Mouse (Mus musculus) hindbrain, embryonic 10.5 days (tissue): ENCODE results near the gene Tuba4a. TPM values are rescaled to one million over a fixed set of nuclear protein-coding genes. Genes with fewer than 3 reads are reported as not detected.
"Not testable (repeated sequence)": the region's sequence is repeated elsewhere in the genome, so short reads cannot be mapped to it uniquely, and the experiment has no call there.

Source experiments
- DNase-seq: peaks from one replicate; pipeline ENCODE4 v3.0.0-alpha.2; 2017; ENCODE audit warnings: low spot score
- H3K27ac ChIP-seq: fragments of 300-500 bp; sonication (generic); 2 replicates; pipeline ENCODE4 v1.5.1; 2016; ENCODE audit warnings: mild to moderate bottlenecking, moderate library complexity
- H3K27me3 ChIP-seq: fragments of 300-500 bp; sonication (generic); 2 replicates; pipeline ENCODE4 v1.6.1; 2016; ENCODE audit warnings: mild to moderate bottlenecking; ENCODE audit not compliant: poor library complexity, insufficient read depth, severe bottlenecking
- H3K36me3 ChIP-seq: fragments of 300-500 bp; sonication (generic); 2 replicates; pipeline ENCODE4 v1.6.1; 2016; ENCODE audit warnings: mild to moderate bottlenecking, moderate library complexity
- H3K4me1 ChIP-seq: fragments of 300-500 bp; sonication (generic); replicated peaks from 2 replicates; pipeline ENCODE4 v1.6.1; 2016; ENCODE audit warnings: mild to moderate bottlenecking
- H3K4me3 ChIP-seq: fragments of 300-500 bp; sonication (generic); 2 replicates; pipeline ENCODE4 v1.5.1; 2016; ENCODE audit warnings: mild to moderate bottlenecking, moderate library complexity
- H3K9me3 ChIP-seq: fragments of 300-500 bp; sonication (generic); 2 replicates; pipeline ENCODE4 v1.6.1; 2016; ENCODE audit warnings: mild to moderate bottlenecking, moderate library complexity
- WGBS: fragments of 180-500 bp; shearing (Covaris S2); methylation state at CpG from one replicate; pipeline ENCODE4 v1.1.7; 2016; 5-methylcytosine and 5-hydroxymethylcytosine counted together
- polyA plus RNA-seq: library from polyadenylated mRNA; unstranded; fragments of >200 nt; fragmentation: Nextera tagmentation; extraction: Ambion mirVana; gene quantifications from 2 replicates; pipeline ENCODE4 v1.2.1, GENCODE M21; 2016

Gene Tuba4a
- polyA plus RNA-seq, 1 experiment from 2014 or later: 10.8 TPM

DNA sequence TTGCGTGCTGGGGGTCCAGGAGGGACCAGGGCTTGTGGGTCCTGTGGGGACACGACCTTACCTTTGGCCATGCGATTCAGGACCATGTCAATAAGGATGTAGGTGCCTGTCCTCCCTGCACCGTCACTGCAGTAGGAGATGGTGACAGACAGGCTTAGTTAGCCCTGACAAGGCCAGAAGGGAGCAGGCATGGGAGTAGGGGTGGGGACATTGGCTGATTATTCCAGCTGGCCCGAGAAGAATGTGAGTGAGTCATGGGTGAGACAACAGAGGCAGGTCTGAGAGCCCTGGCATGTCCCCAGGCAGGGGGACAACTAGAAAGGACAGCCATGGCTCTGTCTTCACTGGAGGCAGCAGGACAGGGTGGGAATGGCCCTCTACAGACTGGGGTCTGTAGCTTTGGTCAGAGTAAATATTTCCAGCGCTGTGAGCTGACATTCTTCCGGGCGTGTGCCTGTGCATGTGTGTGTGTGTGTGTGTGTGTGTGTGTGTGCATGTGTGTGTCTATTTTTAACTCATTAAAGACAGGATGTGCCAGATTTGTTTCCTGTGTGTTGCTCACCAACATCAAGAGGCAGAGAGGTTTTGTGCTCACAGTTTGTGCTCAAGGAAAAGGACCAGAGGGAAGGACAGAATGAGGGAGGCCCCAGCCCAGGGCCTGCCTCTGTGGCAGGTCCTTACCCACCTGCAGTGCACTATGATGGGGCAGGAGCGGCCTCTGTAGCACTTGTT lies 28.5 kb upstream of the Tuba4a start:
- H3K27me3 ChIP-seq: peaks cover 14% of the 10 kb centered on the region
- WGBS: 60% methylated on average over 9 of the region's 9 CpGs
- peaks cover 42% of the 10 kb centered on the region for H3K4me1 ChIP-seq
- H3K9me3 ChIP-seq: no peaks in the 10 kb centered on the region
- peak overlapping the region; percentile 67 for H3K27ac ChIP-seq
- H3K4me3 ChIP-seq: no peak overlapping the region
- H3K36me3 ChIP-seq: peaks cover 12% of the 10 kb centered on the region
- DNase-seq: no peak

GRCm38 (mm10) chr1:75247071-75247930 lies 27.6 kb upstream of the Tuba4a start:
- no peak for DNase-seq
- H3K27ac ChIP-seq: peak overlapping the region; percentile 62
- H3K4me1 ChIP-seq: peaks cover 42% of the 10 kb centered on the region
- no peak overlapping the region for H3K4me3 ChIP-seq
- no peaks in the 10 kb centered on the region for H3K9me3 ChIP-seq
- WGBS: 81% methylated on average over 16 of the region's 16 CpGs
- H3K36me3 ChIP-seq: peaks cover 13% of the 10 kb centered on the region
- H3K27me3 ChIP-seq: peaks cover 4% of the 10 kb centered on the region

DNA sequence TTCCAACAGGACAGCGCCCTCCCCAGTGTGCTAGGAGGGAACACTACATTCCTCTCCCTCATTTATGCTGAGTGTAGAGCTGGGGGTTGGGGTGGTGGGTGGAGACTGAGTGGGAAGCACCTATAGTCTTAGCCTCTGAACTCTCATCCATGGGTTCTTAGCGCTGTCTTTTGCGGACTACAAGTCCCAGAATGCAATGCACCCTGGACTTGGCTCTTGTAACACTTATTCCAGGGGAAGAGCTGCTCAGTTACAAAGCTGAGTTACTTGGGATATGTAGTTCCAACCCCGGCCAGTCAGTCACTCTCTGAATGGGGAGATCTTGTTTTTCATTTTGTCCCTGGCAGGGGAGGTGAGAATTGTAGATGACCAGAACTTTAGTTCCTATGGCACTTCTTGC lies 25.2 kb upstream of the Tuba4a start:
- Histone ChIP-seq H3K9me3 (no peaks in the 10 kb centered on the region), H3K27ac (no peak overlapping the region), H3K36me3 (peaks cover 27% of the 10 kb centered on the region), H3K4me3 (no peak overlapping the region), H3K27me3 (no peaks in the 10 kb centered on the region), H3K4me1 (peaks cover 29% of the 10 kb centered on the region)
- 15% methylated on average over 4 of the region's 4 CpGs for WGBS
- no peak for DNase-seq

DNA sequence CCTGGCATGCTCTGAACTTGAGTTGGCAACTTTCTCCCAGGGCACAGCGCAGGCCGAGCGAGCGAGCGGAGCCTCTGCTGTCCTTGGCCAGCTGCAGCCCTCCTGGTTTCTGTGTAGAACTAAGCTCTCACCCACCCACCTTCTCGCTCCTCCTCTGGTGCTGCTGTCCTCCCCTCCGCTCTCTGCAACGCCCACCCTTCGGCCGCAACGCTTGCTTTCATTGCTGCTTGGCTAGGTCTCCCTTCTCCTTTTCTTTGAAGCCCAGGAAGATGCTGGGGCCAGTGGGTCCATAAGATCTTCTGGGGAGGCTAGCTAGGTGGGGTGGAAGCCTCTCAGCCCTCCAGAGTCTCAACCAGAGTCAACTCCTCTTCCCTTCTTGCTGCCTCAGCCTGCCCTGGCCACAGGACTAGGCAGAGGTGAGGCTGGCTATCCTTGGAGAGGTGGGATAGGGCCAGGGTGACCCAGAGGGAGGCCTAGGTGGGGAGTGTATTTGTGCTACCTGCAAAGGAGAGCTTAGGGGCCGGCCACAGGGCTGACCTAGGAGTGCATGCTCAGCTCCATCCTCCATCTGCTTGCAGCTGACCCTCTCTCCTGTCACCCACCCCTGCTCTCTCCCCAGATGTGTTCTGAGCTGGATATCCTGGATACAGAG lies 24.6 kb upstream of the Tuba4a start:
- WGBS: 82% methylated on average over 12 of the region's 12 CpGs
- Histone ChIP-seq H3K4me3 (no peak overlapping the region), H3K27me3 (no peaks in the 10 kb centered on the region), H3K36me3 (peaks cover 32% of the 10 kb centered on the region), H3K4me1 (peaks cover 29% of the 10 kb centered on the region), H3K27ac (no peak overlapping the region), H3K9me3 (no peaks in the 10 kb centered on the region)
- DNase-seq: no peak

DNA sequence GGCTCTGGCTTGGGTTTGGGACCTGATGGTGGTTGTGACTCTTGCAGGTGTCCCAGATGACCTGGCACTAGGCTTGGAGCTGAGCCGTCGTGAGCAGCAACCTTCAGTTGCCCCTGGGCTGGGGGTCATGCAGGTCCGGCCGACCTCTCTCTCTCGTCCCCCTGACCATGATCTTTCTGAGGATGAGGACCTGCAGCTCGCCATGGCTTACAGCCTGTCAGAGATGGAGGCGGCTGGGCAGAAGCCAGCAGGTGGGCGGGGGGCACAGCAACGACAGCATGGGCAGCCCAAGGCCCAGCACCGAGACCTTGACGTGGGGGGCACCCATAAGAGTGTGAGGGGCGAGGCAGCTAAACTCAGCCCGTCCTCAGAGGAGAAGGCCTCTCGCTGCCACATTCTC lies 23.7 kb upstream of the Tuba4a start:
- no peak for DNase-seq
- Histone ChIP-seq H3K36me3 (peaks cover 34% of the 10 kb centered on the region), H3K27ac (no peak overlapping the region), H3K27me3 (no peaks in the 10 kb centered on the region), H3K4me3 (no peak overlapping the region), H3K9me3 (no peaks in the 10 kb centered on the region), H3K4me1 (peaks cover 27% of the 10 kb centered on the region)
- 90% methylated on average over 14 of the region's 14 CpGs for WGBS

DNA sequence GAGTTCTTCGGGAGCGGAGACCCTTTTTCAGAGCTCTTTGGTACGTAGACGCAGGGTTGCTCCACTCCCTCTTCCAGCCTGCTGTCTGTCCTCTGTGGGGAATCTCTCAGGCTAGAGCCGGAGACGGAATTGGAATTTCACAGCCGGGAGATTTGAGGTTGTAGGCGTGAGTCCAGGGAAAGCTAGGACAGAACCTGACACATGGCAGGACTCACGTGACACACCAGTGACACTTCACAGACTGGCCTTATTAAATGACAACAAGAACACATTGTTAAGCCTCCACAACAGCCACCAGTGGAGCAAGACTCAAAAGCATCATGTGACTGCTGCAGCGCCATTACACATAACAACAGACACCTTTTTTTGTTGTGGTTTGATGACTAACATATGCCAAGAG lies 19.9 kb upstream of the Tuba4a start:
- Histone ChIP-seq H3K36me3 (peaks cover 34% of the 10 kb centered on the region), H3K27me3 (peaks cover 8% of the 10 kb centered on the region; the same call in 1 of the 2 replicates), H3K27ac (no peak overlapping the region), H3K4me3 (no peak overlapping the region), H3K9me3 (no peaks in the 10 kb centered on the region), H3K4me1 (peaks cover 31% of the 10 kb centered on the region)
- no peak for DNase-seq
- WGBS: 89% methylated on average over 10 of the region's 10 CpGs

GRCm38 (mm10) chr1:75236117-75237050 lies 16.7 kb upstream of the Tuba4a start, which contains the start of gene Dnajb2:
TSS of gene Dnajb2 (plus strand) at chr1:75236406.
- Histone ChIP-seq H3K4me1 (peaks cover 31% of the 10 kb centered on the region), H3K27me3 (peaks cover 12% of the 10 kb centered on the region; the same call in 1 of the 2 replicates), H3K36me3 (peaks cover 14% of the 10 kb centered on the region), H3K4me3 (peak within 1 kb of the TSS; percentile 77), H3K27ac (peak within 1 kb of the TSS; percentile 94), H3K9me3 (no peaks in the 10 kb centered on the region)
- 1% methylated on average over 64 of the region's 64 CpGs for WGBS
- peak; percentile 85 for DNase-seq

GRCm38 (mm10) chr1:75234606-75235005 lies 14.9 kb upstream of the Tuba4a start:
- Histone ChIP-seq H3K4me1 (peaks cover 31% of the 10 kb centered on the region), H3K4me3 (no peak overlapping the region), H3K27ac (no peak overlapping the region), H3K36me3 (peaks cover 5% of the 10 kb centered on the region; the same call in 1 of the 2 replicates), H3K27me3 (peaks cover 12% of the 10 kb centered on the region; the same call in 1 of the 2 replicates), H3K9me3 (no peaks in the 10 kb centered on the region)
- DNase-seq: peak; percentile 58
- 1% methylated on average over 8 of the region's 8 CpGs for WGBS

GRCm38 (mm10) chr1:75232489-75232888 lies 12.8 kb upstream of the Tuba4a start:
- not testable (repeated sequence) for H3K27ac ChIP-seq, H3K4me3 ChIP-seq, H3K36me3 ChIP-seq, DNase-seq, H3K9me3 ChIP-seq
- WGBS: 71% methylated on average over 4 of the region's 4 CpGs
- Histone ChIP-seq H3K27me3 (peaks cover 12% of the 10 kb centered on the region), H3K4me1 (peaks cover 30% of the 10 kb centered on the region)

DNA sequence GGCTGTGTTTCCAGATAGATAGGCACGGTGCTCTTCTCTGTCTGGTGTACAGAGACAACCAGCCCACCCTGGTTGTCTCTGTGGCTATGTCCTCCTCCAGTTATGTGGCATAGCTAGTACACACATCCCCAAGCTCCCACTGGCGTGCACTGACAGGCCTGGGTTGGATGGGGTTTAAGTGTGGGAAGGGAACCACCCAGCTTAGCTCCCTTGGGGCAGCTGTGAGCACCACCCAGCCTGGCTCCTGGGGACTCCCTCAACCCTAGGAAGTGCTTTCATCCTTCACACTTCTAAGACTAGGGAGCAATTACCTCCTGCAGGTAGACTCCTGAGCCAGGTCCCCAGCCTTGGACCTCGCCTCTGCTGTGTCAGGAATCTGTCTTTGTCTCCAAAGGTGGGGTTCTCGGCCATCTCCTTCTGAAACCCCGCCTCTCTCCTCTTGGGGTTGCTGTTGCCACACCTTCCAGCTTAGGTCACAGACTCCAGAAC lies 12.0 kb upstream of the Tuba4a start, which contains the start of gene A630095N17Rik:
A630095N17Rik (minus strand) TSS at position 439 of the 489 bp plus-strand sequence.
- Histone ChIP-seq H3K27me3 (peaks cover 12% of the 10 kb centered on the region), H3K36me3 (no peaks in the 10 kb centered on the region), H3K4me1 (peaks cover 22% of the 10 kb centered on the region), H3K27ac (no peak within 1 kb of the TSS), H3K9me3 (no peaks in the 10 kb centered on the region), H3K4me3 (no peak within 1 kb of the TSS)
- no peak for DNase-seq
- 70% methylated on average over 5 of the region's 5 CpGs for WGBS

DNA sequence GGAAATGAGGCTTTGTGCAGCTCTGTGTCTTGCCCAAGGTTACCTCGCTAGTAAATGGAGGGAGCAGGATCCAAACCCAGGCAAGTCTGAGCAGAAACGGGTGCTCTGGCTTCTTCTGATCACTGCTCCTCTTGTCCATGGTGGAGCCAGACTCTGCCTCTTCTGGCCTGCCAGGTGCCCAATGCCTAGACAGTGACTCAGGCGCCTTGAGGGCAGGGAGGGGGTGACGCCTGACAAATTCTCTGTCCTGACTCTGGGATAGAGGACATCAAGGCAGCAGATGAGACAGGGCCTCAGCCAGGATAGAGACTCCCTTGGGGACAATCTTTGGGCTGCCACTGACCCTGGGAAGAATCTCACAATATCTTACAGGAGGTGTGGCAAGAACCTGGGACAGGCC lies 11.6 kb upstream of the Tuba4a start:
- no peak overlapping the region for H3K4me3 ChIP-seq
- H3K27ac ChIP-seq: no peak overlapping the region
- H3K27me3 ChIP-seq: peaks cover 12% of the 10 kb centered on the region
- no peaks in the 10 kb centered on the region for H3K9me3 ChIP-seq
- WGBS: 77% methylated on average over 4 of the region's 4 CpGs
- H3K36me3 ChIP-seq: no peaks in the 10 kb centered on the region
- DNase-seq: no peak
- H3K4me1 ChIP-seq: peaks cover 17% of the 10 kb centered on the region; the same call in 1 of the 2 replicates
